Comparison of ENCODE assay signal across 8 mouse cellular contexts in genomic region chr3:73707461-73708409, GRCm38 (mm10). TPM values are rescaled to one million over a fixed set of nuclear protein-coding genes. Genes with fewer than 3 reads are reported as not detected.
A peak's percentile ranks its signal among the peaks of the same experiment; 100 is the strongest.
DNase-seq lines count a peak whose midpoint lies in the region; ATAC-seq and TF ChIP-seq lines count a peak whose summit lies in the region.

No protein-coding gene starts in this region.

- peak; percentile 85 for ATAC-seq in forebrain, postnatal 0 days
- ATAC-seq in lung, embryonic 16.5 days (ENCODE audit: low read depth): peak; percentile 96

- H3K9me3 ChIP-seq in forebrain, postnatal 0 days (ENCODE audit: low read length): no peaks in the 10 kb centered on the region
- H3K9me3 ChIP-seq in lung, embryonic 16.5 days (ENCODE audit: control insufficient read depth, low read length): no peaks in the 10 kb centered on the region

- H3K9ac ChIP-seq in forebrain, postnatal 0 days: peak overlapping the region; percentile 41
- peak overlapping the region; percentile 64 for H3K9ac ChIP-seq in lung, embryonic 16.5 days (ENCODE audit: low read length)

- peak overlapping the region; percentile 40 for H3K4me3 ChIP-seq in forebrain, postnatal 0 days (ENCODE audit: low read depth, low read length)
- H3K4me3 ChIP-seq in lung, embryonic 16.5 days (ENCODE audit: low read length): peak overlapping the region; percentile 59

- H3K27me3 ChIP-seq in forebrain, postnatal 0 days (ENCODE audit: insufficient read depth, low read length): no peaks in the 10 kb centered on the region
- no peaks in the 10 kb centered on the region for H3K27me3 ChIP-seq in lung, embryonic 16.5 days (ENCODE audit: control insufficient read depth, insufficient read depth, low read depth, low read length)

- DNase-seq in 3134 (ENCODE audit: extremely low read depth, insufficient read length, low spot score): peak; percentile 34
- DNase-seq in brain, embryonic 14.5 days (ENCODE audit: low read depth): peak; percentile 92
- DNase-seq in forebrain, postnatal 0 days: peak; percentile 64
- peak; percentile 84 for DNase-seq in heart, postnatal 4 days
- peak; percentile 26 to 32 for DNase-seq in layer of hippocampus, postnatal 14 days (ENCODE audit: low spot score in 2 of 2)
- peak; percentile 23 for DNase-seq in retina, postnatal 7 days (ENCODE audit: low read depth, low spot score)
- no peak for DNase-seq in T-cell, adult 2 months (ENCODE audit: low spot score)

- peak overlapping the region; percentile 74 for H3K4me2 ChIP-seq in forebrain, postnatal 0 days (ENCODE audit: low read depth)
- H3K4me2 ChIP-seq in lung, embryonic 16.5 days (ENCODE audit: low read depth, low read length): peak overlapping the region; percentile 80

- WGBS in forebrain, postnatal 0 days: 19% methylated on average over 20 of the region's 20 CpGs
- 17% methylated on average over 20 of the region's 20 CpGs for WGBS in lung, embryonic 16.5 days

- peak; percentile 18; the same call in 1 of the 2 replicates for TF ChIP-seq POLR2A in brain, embryonic 14.5 days (IDR thresholded peaks at IDR 0.05; ENCODE audit: borderline replicate concordance, extremely low read depth, insufficient read depth, insufficient read length, poor library complexity, severe bottlenecking)

- no peaks in the 10 kb centered on the region for H3K4me1 ChIP-seq in forebrain, postnatal 0 days (ENCODE audit: insufficient read depth)
- no peaks in the 10 kb centered on the region for H3K4me1 ChIP-seq in lung, embryonic 16.5 days (replicated peaks; ENCODE audit: control insufficient read depth, insufficient read depth, low read length)

- no peak for TF ChIP-seq CTCF in brain, embryonic 14.5 days (IDR thresholded peaks at IDR 0.05; ENCODE audit: borderline replicate concordance, extremely low read depth, insufficient read depth, insufficient read length)
- TF ChIP-seq CTCF in forebrain, postnatal 0 days (IDR thresholded peaks at IDR 0.05; ENCODE audit: low read depth): no peak

- no peak overlapping the region for H3K27ac ChIP-seq in forebrain, postnatal 0 days (ENCODE audit: low read depth, low read length)
- H3K27ac ChIP-seq in lung, embryonic 16.5 days (ENCODE audit: low read length): peak overlapping the region; percentile 59

- H3K36me3 ChIP-seq in forebrain, postnatal 0 days (ENCODE audit: insufficient read depth): no peaks in the 10 kb centered on the region
- H3K36me3 ChIP-seq in lung, embryonic 16.5 days (ENCODE audit: control insufficient read depth, insufficient read depth, low read length): no peaks in the 10 kb centered on the region

RNA-seq across cellular contexts. Expression of gene Bche, which starts 0.5 kb away (rescaled TPM):
- polyA plus RNA-seq in brain, embryonic 14.5 days (2012; rRNA removed): 0.91 and 1.5 TPM in 2 replicates
- total RNA-seq in forebrain, postnatal 0 days (2014; rRNA removed): 2.5 and 2.6 TPM in 2 replicates
- polyA plus RNA-seq in forebrain, postnatal 0 days (2015; fragmentation: Nextera tagmentation; extraction: Ambion mirVana): 1.1 and 1.5 TPM in 2 replicates
- 10 to 100 TPM; 16.2 to 16.5 TPM for total RNA-seq in heart, postnatal 4 days (2021)
- total RNA-seq in layer of hippocampus, postnatal 14 days (2021): 1 to 10 TPM; 7.3 to 8.0 TPM
- 4.4 and 5.1 TPM in 2 replicates for polyA plus RNA-seq in lung, embryonic 16.5 days (2015; fragmentation: Nextera tagmentation; extraction: Ambion mirVana)
